8 mouse cellular contexts compared by ENCODE assay signal in genomic region chr9:13827406-13828086, GRCm38 (mm10). TPM values are rescaled to one million over a fixed set of nuclear protein-coding genes. Genes with fewer than 3 reads are reported as not detected.
DNase-seq lines count a peak whose midpoint lies in the region; ATAC-seq and TF ChIP-seq lines count a peak whose summit lies in the region.

Gene Fam76b (plus strand): TSS chr9:13827716.

- H3K4me1 ChIP-seq in heart, embryonic 12.5 days (replicated peaks) = peaks cover 19% of the 10 kb centered on the region
- H3K4me1 ChIP-seq in kidney, postnatal 0 days (replicated peaks; ENCODE audit: insufficient read depth, low read length) = peaks cover 8% of the 10 kb centered on the region
- H3K4me1 ChIP-seq in liver, embryonic 11.5 days (replicated peaks; ENCODE audit: control insufficient read depth, insufficient read depth, low read length) = peaks cover 11% of the 10 kb centered on the region; the same call in 1 of the 2 replicates
- H3K4me1 ChIP-seq in stomach, embryonic 14.5 days (ENCODE audit: control insufficient read depth, insufficient read depth, low read length) = peaks cover 20% of the 10 kb centered on the region

- no peaks in the 10 kb centered on the region for H3K9me3 ChIP-seq in heart, embryonic 12.5 days (replicated peaks)
- H3K9me3 ChIP-seq in kidney, postnatal 0 days (replicated peaks; ENCODE audit: low read length) = no peaks in the 10 kb centered on the region
- H3K9me3 ChIP-seq in liver, embryonic 11.5 days (ENCODE audit: control insufficient read depth, low read length) = no peaks in the 10 kb centered on the region
- H3K9me3 ChIP-seq in stomach, embryonic 14.5 days (ENCODE audit: control insufficient read depth, low read depth, low read length) = no peaks in the 10 kb centered on the region

- peaks cover 24% of the 10 kb centered on the region for H3K36me3 ChIP-seq in heart, embryonic 12.5 days
- H3K36me3 ChIP-seq in kidney, postnatal 0 days (ENCODE audit: insufficient read depth, low read length) = peaks cover 20% of the 10 kb centered on the region
- H3K36me3 ChIP-seq in liver, embryonic 11.5 days (ENCODE audit: control insufficient read depth, insufficient read depth, low read length) = peaks cover 14% of the 10 kb centered on the region; the same call in 1 of the 2 replicates
- peaks cover 15% of the 10 kb centered on the region for H3K36me3 ChIP-seq in stomach, embryonic 14.5 days (ENCODE audit: control insufficient read depth, insufficient read depth, low read length)

- peak; percentile 100 for DNase-seq in CD4-positive helper T cell, adult 2 months (ENCODE audit: low read depth, low spot score)
- DNase-seq in brain, embryonic 18.5 days (ENCODE audit: low read depth, low spot score) = peak; percentile 100
- peak; percentile 100 for DNase-seq in kidney, postnatal 0 days (ENCODE audit: low spot score)
- peak; percentile 94 for DNase-seq in liver, embryonic 11.5 days (ENCODE audit: low spot score)
- DNase-seq in naive thymus-derived CD4-positive, alpha-beta T cell, adult 2 months (ENCODE audit: low read depth) = peak; percentile 100

- peak within 1 kb of the TSS; percentile 94 for H3K9ac ChIP-seq in heart, embryonic 12.5 days
- H3K9ac ChIP-seq in kidney, postnatal 0 days (ENCODE audit: low read depth, low read length) = peak within 1 kb of the TSS; percentile 97
- peak within 1 kb of the TSS; percentile 96 for H3K9ac ChIP-seq in liver, embryonic 11.5 days (ENCODE audit: low read depth, low read length)
- H3K9ac ChIP-seq in stomach, embryonic 14.5 days (replicated peaks; ENCODE audit: low read depth, low read length) = peak within 1 kb of the TSS; percentile 80

- H3K27ac ChIP-seq in heart, embryonic 12.5 days (ENCODE audit: poor library complexity, severe bottlenecking) = peak within 1 kb of the TSS; percentile 98
- H3K27ac ChIP-seq in kidney, postnatal 0 days = peak within 1 kb of the TSS; percentile 99
- H3K27ac ChIP-seq in liver, embryonic 11.5 days (ENCODE audit: low read depth, low read length) = peak within 1 kb of the TSS; percentile 98
- peak within 1 kb of the TSS; percentile 98 for H3K27ac ChIP-seq in stomach, embryonic 14.5 days (ENCODE audit: low read length)

- H3K4me3 ChIP-seq in heart, embryonic 12.5 days = peak within 1 kb of the TSS; percentile 86
- peak within 1 kb of the TSS; percentile 80 for H3K4me3 ChIP-seq in kidney, postnatal 0 days (replicated peaks; ENCODE audit: low read depth, low read length)
- H3K4me3 ChIP-seq in liver, embryonic 11.5 days (ENCODE audit: low read depth, low read length) = peak within 1 kb of the TSS; percentile 89
- H3K4me3 ChIP-seq in stomach, embryonic 14.5 days (ENCODE audit: low read depth, low read length) = peak within 1 kb of the TSS; percentile 87

- under 1% methylated on average over 67 of the region's 67 CpGs for WGBS in heart, embryonic 12.5 days
- under 1% methylated on average over 66 of the region's 67 CpGs for WGBS in kidney, postnatal 0 days
- under 1% methylated on average over 67 of the region's 67 CpGs for WGBS in liver, embryonic 11.5 days
- under 1% methylated on average over 67 of the region's 67 CpGs for WGBS in stomach, embryonic 14.5 days

- peak within 1 kb of the TSS; percentile 85 for H3K4me2 ChIP-seq in heart, embryonic 12.5 days
- H3K4me2 ChIP-seq in kidney, postnatal 0 days (ENCODE audit: low read length) = peak within 1 kb of the TSS; percentile 79
- peak within 1 kb of the TSS; percentile 69 for H3K4me2 ChIP-seq in liver, embryonic 11.5 days
- H3K4me2 ChIP-seq in stomach, embryonic 14.5 days (replicated peaks; ENCODE audit: low read depth, low read length) = peak within 1 kb of the TSS; percentile 74

- H3K27me3 ChIP-seq in heart, embryonic 12.5 days (replicated peaks) = no peaks in the 10 kb centered on the region
- no peaks in the 10 kb centered on the region for H3K27me3 ChIP-seq in kidney, postnatal 0 days (ENCODE audit: insufficient read depth, low read length)
- H3K27me3 ChIP-seq in liver, embryonic 11.5 days (replicated peaks; ENCODE audit: control insufficient read depth, insufficient read depth, low read length) = no peaks in the 10 kb centered on the region
- no peaks in the 10 kb centered on the region for H3K27me3 ChIP-seq in stomach, embryonic 14.5 days (ENCODE audit: control insufficient read depth, insufficient read depth, low read length)

- ATAC-seq in erythroid progenitor cell, adult 5-6 weeks (replicated peaks; ENCODE audit: low FRiP score, poor library complexity, severe bottlenecking) = peak; percentile 85
- ATAC-seq in heart, embryonic 12.5 days (ENCODE audit: insufficient number of reproducible peaks, low FRiP score) = peak; percentile 92
- peak; percentile 96 for ATAC-seq in kidney, postnatal 0 days (replicated peaks; ENCODE audit: low FRiP score, low read depth)
- peak; percentile 89 for ATAC-seq in liver, embryonic 11.5 days (replicated peaks; ENCODE audit: low FRiP score)
- ATAC-seq in stomach, embryonic 14.5 days (ENCODE audit: insufficient number of reproducible peaks, insufficient read depth, low FRiP score, low read depth) = peak; percentile 94

- TF ChIP-seq CTCF in kidney, postnatal 0 days (IDR thresholded peaks at IDR 0.05; ENCODE audit: low read depth) = no peak

RNA-seq across cellular contexts. Expression of gene Fam76b, which starts in this region (rescaled TPM):
- total RNA-seq in erythroid progenitor cell, adult 5-6 weeks (2015; ENCODE audit: low replicate concordance) = 92.6 and 94.4 TPM in 2 replicates
- 110 and 139 TPM in 2 replicates for total RNA-seq in erythroid progenitor cell, adult 5-6 weeks (2017; ENCODE audit: low replicate concordance)
- polyA plus RNA-seq in heart, embryonic 12.5 days (2016; fragmentation: Nextera tagmentation; extraction: Ambion mirVana) = 19.8 and 21.3 TPM in 2 replicates
- 19.6 and 20.3 TPM in 2 replicates for polyA plus RNA-seq in kidney, postnatal 0 days (2015; fragmentation: Nextera tagmentation; extraction: Ambion mirVana)
- polyA plus RNA-seq in liver, embryonic 11.5 days (2014; fragmentation: Nextera tagmentation; extraction: Ambion mirVana) = 20.5 and 21.5 TPM in 2 replicates
- 30.4 and 31.2 TPM in 2 replicates for polyA plus RNA-seq in stomach, embryonic 14.5 days (2014; fragmentation: Nextera tagmentation; extraction: Ambion mirVana)

Comparison
In these comparisons a context has a peak if more than half of its experiments do, and no peak if none do; other contexts are left out.
1. Peak in every context shown above with its lines: DNase-seq, ATAC-seq, H3K4me3 ChIP-seq and H3K27ac ChIP-seq.